Mouse (Mus musculus): Measurements from ENCODE around the gene Dhrs1. TPM values are rescaled to one million over a fixed set of nuclear protein-coding genes. Genes with fewer than 3 reads are reported as not detected.

Dhrs1 gene
- polyA plus RNA-seq, 1 experiment from 2014 or later: 466 TPM

GRCm38 (mm10) chr14:55778686-55779085 lies 33.2 kb upstream of the Dhrs1 start:
- no peak overlapping the region for H3K4me3 ChIP-seq (ENCODE audit: low read depth, low read length)
- no peak overlapping the region for H3K27ac ChIP-seq (ENCODE audit: low read depth, low read length)
- ATAC-seq: no peak
- 90% methylated on average over 15 of the region's 15 CpGs for WGBS
- H3K9ac ChIP-seq (ENCODE audit: low read depth, low read length): no peak overlapping the region
- H3K36me3 ChIP-seq (ENCODE audit: control insufficient read depth, insufficient read depth): no peaks in the 10 kb centered on the region; the same call in 1 of the 2 replicates
- TF ChIP-seq CTCF (IDR thresholded peaks at IDR 0.05; ENCODE audit: low read depth): no peak
- no peaks in the 10 kb centered on the region for H3K9me3 ChIP-seq (ENCODE audit: control insufficient read depth)
- peaks cover 5% of the 10 kb centered on the region; the same call in 1 of the 2 replicates for H3K27me3 ChIP-seq (replicated peaks; ENCODE audit: control insufficient read depth, insufficient read depth, low read length)
- no peak overlapping the region for H3K4me2 ChIP-seq (replicated peaks; ENCODE audit: low read depth)
- H3K4me1 ChIP-seq (replicated peaks; ENCODE audit: control insufficient read depth, insufficient read depth, low read length): 0 out of 2 replicates have a peak, but pooled peaks cover 5% of the 10 kb centered on the region

GRCm38 (mm10) chr14:55777806-55778205 lies 32.3 kb upstream of the Dhrs1 start:
- ATAC-seq: no peak
- WGBS: 84% methylated on average over 11 of the region's 11 CpGs
- Histone ChIP-seq H3K4me2 (replicated peaks; ENCODE audit: low read depth) (no peak overlapping the region), H3K36me3 (ENCODE audit: control insufficient read depth, insufficient read depth) (no peaks in the 10 kb centered on the region; the same call in 1 of the 2 replicates), H3K9me3 (ENCODE audit: control insufficient read depth) (no peaks in the 10 kb centered on the region), H3K4me3 (ENCODE audit: low read depth, low read length) (no peak overlapping the region), H3K4me1 (replicated peaks; ENCODE audit: control insufficient read depth, insufficient read depth, low read length) (0 out of 2 replicates have a peak, but pooled peaks cover 5% of the 10 kb centered on the region), H3K27me3 (replicated peaks; ENCODE audit: control insufficient read depth, insufficient read depth, low read length) (no peaks in the 10 kb centered on the region), H3K27ac (ENCODE audit: low read depth, low read length) (no peak overlapping the region), H3K9ac (ENCODE audit: low read depth, low read length) (no peak overlapping the region)
- no peak for TF ChIP-seq CTCF (IDR thresholded peaks at IDR 0.05; ENCODE audit: low read depth)

- H3K4me3 ChIP-seq (ENCODE audit: low read depth, low read length): no peak overlapping the region
- 0 out of 2 replicates have a peak, but pooled peaks cover 5% of the 10 kb centered on the region for H3K4me1 ChIP-seq (replicated peaks; ENCODE audit: control insufficient read depth, insufficient read depth, low read length)
- no peak for TF ChIP-seq CTCF (IDR thresholded peaks at IDR 0.05; ENCODE audit: low read depth)
- no peaks in the 10 kb centered on the region for H3K9me3 ChIP-seq (ENCODE audit: control insufficient read depth)
- WGBS: 7% methylated on average over 3 of the region's 3 CpGs
- no peak overlapping the region for H3K9ac ChIP-seq (ENCODE audit: low read depth, low read length)
- H3K36me3 ChIP-seq (ENCODE audit: control insufficient read depth, insufficient read depth): no peaks in the 10 kb centered on the region; the same call in 1 of the 2 replicates
- no peak for ATAC-seq
- H3K27me3 ChIP-seq (replicated peaks; ENCODE audit: control insufficient read depth, insufficient read depth, low read length): no peaks in the 10 kb centered on the region
- no peak overlapping the region for H3K4me2 ChIP-seq (replicated peaks; ENCODE audit: low read depth)
- H3K27ac ChIP-seq (ENCODE audit: low read depth, low read length): no peak overlapping the region
Observed at GRCm38 (mm10) chr14:55777176-55777575, 31.7 kb upstream of the Dhrs1 start.

GRCm38 (mm10) chr14:55776711-55777110 lies 31.2 kb upstream of the Dhrs1 start:
- 31% methylated on average over 7 of the region's 7 CpGs for WGBS
- ATAC-seq: no peak
- Histone ChIP-seq H3K9me3 (ENCODE audit: control insufficient read depth) (no peaks in the 10 kb centered on the region), H3K4me2 (replicated peaks; ENCODE audit: low read depth) (no peak overlapping the region), H3K27ac (ENCODE audit: low read depth, low read length) (no peak overlapping the region), H3K4me1 (replicated peaks; ENCODE audit: control insufficient read depth, insufficient read depth, low read length) (0 out of 2 replicates have a peak, but pooled peaks cover 5% of the 10 kb centered on the region), H3K27me3 (replicated peaks; ENCODE audit: control insufficient read depth, insufficient read depth, low read length) (no peaks in the 10 kb centered on the region), H3K9ac (ENCODE audit: low read depth, low read length) (no peak overlapping the region), H3K36me3 (ENCODE audit: control insufficient read depth, insufficient read depth) (no peaks in the 10 kb centered on the region; the same call in 1 of the 2 replicates), H3K4me3 (ENCODE audit: low read depth, low read length) (no peak overlapping the region)
- no peak for TF ChIP-seq CTCF (IDR thresholded peaks at IDR 0.05; ENCODE audit: low read depth)

GRCm38 (mm10) chr14:55769087-55769703 lies 23.7 kb upstream of the Dhrs1 start:
- H3K4me3 ChIP-seq (ENCODE audit: low read depth, low read length): no peak overlapping the region
- H3K9ac ChIP-seq (ENCODE audit: low read depth, low read length): no peak overlapping the region
- no peak overlapping the region for H3K4me2 ChIP-seq (replicated peaks; ENCODE audit: low read depth)
- no peak overlapping the region for H3K27ac ChIP-seq (ENCODE audit: low read depth, low read length)
- no peak for ATAC-seq
- TF ChIP-seq CTCF (IDR thresholded peaks at IDR 0.05; ENCODE audit: low read depth): no peak
- H3K9me3 ChIP-seq (ENCODE audit: control insufficient read depth): no peaks in the 10 kb centered on the region
- WGBS: 76% methylated on average over 16 of the region's 16 CpGs
- H3K4me1 ChIP-seq (replicated peaks; ENCODE audit: control insufficient read depth, insufficient read depth, low read length): 0 out of 2 replicates have a peak, but pooled peaks cover 3% of the 10 kb centered on the region
- no peaks in the 10 kb centered on the region for H3K36me3 ChIP-seq (ENCODE audit: control insufficient read depth, insufficient read depth)
- peaks cover 3% of the 10 kb centered on the region; the same call in 1 of the 2 replicates for H3K27me3 ChIP-seq (replicated peaks; ENCODE audit: control insufficient read depth, insufficient read depth, low read length)

GRCm38 (mm10) chr14:55768555-55768954 lies 23.1 kb upstream of the Dhrs1 start:
- 83% methylated on average over 6 of the region's 6 CpGs for WGBS
- Histone ChIP-seq H3K9me3 (ENCODE audit: control insufficient read depth) (no peaks in the 10 kb centered on the region), H3K4me1 (replicated peaks; ENCODE audit: control insufficient read depth, insufficient read depth, low read length) (0 out of 2 replicates have a peak, but pooled peaks cover 3% of the 10 kb centered on the region), H3K9ac (ENCODE audit: low read depth, low read length) (no peak overlapping the region), H3K27me3 (replicated peaks; ENCODE audit: control insufficient read depth, insufficient read depth, low read length) (peaks cover 5% of the 10 kb centered on the region; the same call in 1 of the 2 replicates), H3K36me3 (ENCODE audit: control insufficient read depth, insufficient read depth) (no peaks in the 10 kb centered on the region), H3K4me2 (replicated peaks; ENCODE audit: low read depth) (no peak overlapping the region), H3K27ac (ENCODE audit: low read depth, low read length) (no peak overlapping the region), H3K4me3 (ENCODE audit: low read depth, low read length) (no peak overlapping the region)
- ATAC-seq: no peak
- no peak for TF ChIP-seq CTCF (IDR thresholded peaks at IDR 0.05; ENCODE audit: low read depth)
